Mouse (Mus musculus): ENCODE measurements around the gene Adarb2.

- no peak for TF ChIP-seq CHD2 (IDR thresholded peaks at IDR 0.05; ENCODE audit: low read length)
- TF ChIP-seq E2F4 (IDR thresholded peaks at IDR 0.05; ENCODE audit: borderline replicate concordance, low read depth, low read length): no peak
- TF ChIP-seq TAL1 (IDR thresholded peaks at IDR 0.05; ENCODE audit: low read length): no peak
- no peak for TF ChIP-seq ELF1 (IDR thresholded peaks at IDR 0.05; ENCODE audit: low read depth, low read length)
- no peak for TF ChIP-seq POLR2A (IDR thresholded peaks at IDR 0.05; ENCODE audit: control insufficient read depth in 1 of 2, insufficient read depth in 1 of 2, low read depth in 1 of 2, low read length in 2 of 2, poor library complexity in 1 of 2)
These were observed 577.8 kb downstream of the Adarb2 start for GRCm38 (mm10) chr13:8780441-8780840.
